Mouse (Mus musculus): ENCODE results near the gene Arrdc2. TPM values are rescaled to one million over a fixed set of nuclear protein-coding genes. Genes with fewer than 3 reads are reported as not detected.

Gene Arrdc2
- polyA plus RNA-seq, 1 experiment from 2014 or later = 4.3 TPM

DNA sequence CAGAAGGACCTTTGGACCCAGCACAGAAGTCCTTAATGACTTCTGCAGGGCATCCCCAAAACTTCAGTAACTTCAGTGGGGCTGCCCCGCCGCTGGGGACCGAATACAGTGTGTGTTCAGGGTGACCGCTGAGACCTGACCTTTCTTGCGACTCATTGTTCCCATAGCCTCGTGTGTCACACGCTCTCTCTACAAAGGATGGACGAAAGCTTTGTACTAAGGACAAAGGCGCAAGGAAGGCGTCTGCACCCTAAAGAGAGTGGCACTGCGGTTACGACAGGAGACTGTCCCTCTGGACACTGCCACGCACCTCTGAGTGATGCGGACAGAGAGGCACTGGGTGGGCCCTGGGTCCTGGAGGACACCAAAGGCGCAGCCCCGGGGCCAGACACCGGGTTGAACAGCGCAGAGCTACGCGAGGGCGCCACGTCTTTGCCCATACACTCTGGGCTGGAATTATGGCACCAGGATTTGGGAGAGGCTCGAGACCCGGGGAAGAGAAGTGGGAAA is 25.2 kb upstream of the Arrdc2 start:
- Histone ChIP-seq H3K36me3 (ENCODE audit: insufficient read depth) (peaks cover 14% of the 10 kb centered on the region; the same call in 1 of the 2 replicates), H3K9me3 (ENCODE audit: low read depth, low read length) (no peaks in the 10 kb centered on the region), H3K4me2 (peak overlapping the region; percentile 69), H3K27ac (ENCODE audit: low read depth) (peak overlapping the region; percentile 72; the same call in 1 of the 2 replicates), H3K27me3 (ENCODE audit: insufficient read depth, low read length) (peaks cover 37% of the 10 kb centered on the region), H3K9ac (peak overlapping the region; percentile 50), H3K4me1 (ENCODE audit: insufficient read depth) (peaks cover 20% of the 10 kb centered on the region), H3K4me3 (ENCODE audit: low read depth, low read length) (peak overlapping the region; percentile 55)
- DNase-seq = peak; percentile 46
- no peak for TF ChIP-seq CTCF (IDR thresholded peaks at IDR 0.05; ENCODE audit: low read depth)
- 3% methylated on average over 24 of the region's 24 CpGs for WGBS
- ATAC-seq (ENCODE audit: insufficient read depth) = peak; percentile 26; the same call in 1 of the 2 replicates

DNA sequence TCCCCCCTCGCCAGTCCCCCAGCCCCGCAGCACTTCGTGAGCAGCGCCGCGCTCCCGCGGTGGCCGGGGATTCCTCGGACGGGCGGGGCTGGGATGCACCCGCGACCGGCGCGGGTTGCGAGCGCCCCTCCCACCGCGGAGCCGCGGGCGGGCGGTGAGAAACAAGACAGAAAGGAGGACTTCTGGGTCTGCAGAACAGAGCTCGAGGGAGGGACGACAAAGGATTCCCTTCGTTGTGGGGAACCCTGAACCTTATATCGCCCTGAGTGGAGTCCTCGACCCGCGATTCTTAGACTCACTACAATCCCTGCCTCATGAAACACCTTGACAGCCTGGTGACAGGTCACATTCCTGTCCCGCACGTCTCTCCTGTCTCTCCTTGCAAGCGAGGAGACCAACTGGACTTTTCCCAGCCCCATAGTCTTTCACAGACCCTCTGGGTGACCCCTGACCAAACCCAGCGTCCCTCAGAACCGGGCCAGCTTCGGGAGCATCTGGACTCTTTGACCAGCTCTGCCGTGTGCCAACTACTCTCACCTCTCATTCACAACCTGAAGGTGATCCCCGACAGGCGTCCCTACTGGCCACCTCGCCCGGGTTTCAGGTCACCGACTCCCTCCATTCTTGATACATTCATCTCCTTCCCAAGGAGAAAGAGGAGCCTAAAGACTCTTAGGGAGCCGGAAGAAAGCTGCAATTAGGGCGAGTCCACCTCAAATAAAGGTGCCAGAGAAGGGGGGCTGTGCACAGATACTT is 24.6 kb upstream of the Arrdc2 start:
- DNase-seq = peak; percentile 41
- Histone ChIP-seq H3K4me3 (ENCODE audit: low read depth, low read length) (peak overlapping the region; percentile 55), H3K9ac (peak overlapping the region; percentile 50), H3K4me1 (ENCODE audit: insufficient read depth) (peaks cover 17% of the 10 kb centered on the region), H3K36me3 (ENCODE audit: insufficient read depth) (peaks cover 14% of the 10 kb centered on the region; the same call in 1 of the 2 replicates), H3K4me2 (peak overlapping the region; percentile 69), H3K9me3 (ENCODE audit: low read depth, low read length) (no peaks in the 10 kb centered on the region), H3K27me3 (ENCODE audit: insufficient read depth, low read length) (peaks cover 37% of the 10 kb centered on the region), H3K27ac (ENCODE audit: low read depth) (no peak overlapping the region)
- 2% methylated on average over 46 of the region's 46 CpGs for WGBS
- no peak for TF ChIP-seq CTCF (IDR thresholded peaks at IDR 0.05; ENCODE audit: low read depth)
- no peak for ATAC-seq (ENCODE audit: insufficient read depth)

DNA sequence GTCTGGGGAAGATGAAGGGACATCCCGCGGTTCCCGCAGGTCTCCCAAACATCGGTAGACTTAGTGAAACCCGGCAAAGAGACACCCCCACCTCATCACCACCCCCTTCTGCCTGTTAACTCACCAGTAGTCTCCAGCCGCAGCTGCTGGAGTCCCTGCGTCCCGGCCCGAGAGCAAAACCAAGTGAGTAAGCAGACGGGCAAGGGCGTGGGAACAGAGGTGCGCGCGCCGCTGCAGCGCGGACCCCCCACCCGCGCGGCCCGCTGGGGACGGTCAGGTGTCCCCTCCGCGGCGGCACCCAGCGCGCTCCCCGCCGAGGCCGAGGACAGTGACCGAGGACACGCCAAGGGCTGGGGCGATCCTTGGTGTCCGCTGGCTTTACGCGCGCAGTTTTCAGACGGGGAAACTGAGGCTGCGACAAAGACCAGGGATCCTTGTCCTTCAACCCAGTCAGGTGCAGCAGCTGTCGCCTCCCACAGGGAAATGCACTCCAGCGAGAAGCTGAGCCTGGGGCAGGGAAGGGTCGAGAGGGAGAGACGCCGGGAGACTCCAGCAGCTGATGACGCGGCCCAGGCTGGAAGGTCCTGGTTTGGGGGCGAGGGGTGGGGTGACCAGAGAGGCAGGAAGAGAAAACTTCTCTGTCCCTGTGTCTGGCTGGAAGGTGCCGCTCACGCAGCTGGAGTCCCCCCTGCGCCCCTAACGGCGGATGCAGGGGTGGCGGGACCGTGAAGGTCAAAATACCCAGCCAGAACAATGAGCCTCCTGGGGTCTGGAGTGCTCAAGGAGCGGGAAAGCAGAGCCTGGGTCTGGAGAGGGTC is 23.5 kb upstream of the Arrdc2 start, which contains the start of gene Kcnn1:
Gene Kcnn1, minus strand, starts transcription at position 435 of the 818 bp plus-strand sequence.
- H3K27me3 ChIP-seq (ENCODE audit: insufficient read depth, low read length) = peaks cover 37% of the 10 kb centered on the region
- ATAC-seq (ENCODE audit: insufficient read depth) = no peak
- H3K4me1 ChIP-seq (ENCODE audit: insufficient read depth) = peaks cover 15% of the 10 kb centered on the region
- H3K9ac ChIP-seq = peak within 1 kb of the TSS; percentile 50
- peak within 1 kb of the TSS; percentile 69 for H3K4me2 ChIP-seq
- H3K36me3 ChIP-seq (ENCODE audit: insufficient read depth) = peaks cover 6% of the 10 kb centered on the region; the same call in 1 of the 2 replicates
- peak; percentile 48 for DNase-seq
- WGBS = under 1% methylated on average over 54 of the region's 55 CpGs
- TF ChIP-seq CTCF (IDR thresholded peaks at IDR 0.05; ENCODE audit: low read depth) = peak; percentile 58
- peak within 1 kb of the TSS; percentile 55 for H3K4me3 ChIP-seq (ENCODE audit: low read depth, low read length)
- H3K27ac ChIP-seq (ENCODE audit: low read depth) = no peak within 1 kb of the TSS
- H3K9me3 ChIP-seq (ENCODE audit: low read depth, low read length) = no peaks in the 10 kb centered on the region

DNA sequence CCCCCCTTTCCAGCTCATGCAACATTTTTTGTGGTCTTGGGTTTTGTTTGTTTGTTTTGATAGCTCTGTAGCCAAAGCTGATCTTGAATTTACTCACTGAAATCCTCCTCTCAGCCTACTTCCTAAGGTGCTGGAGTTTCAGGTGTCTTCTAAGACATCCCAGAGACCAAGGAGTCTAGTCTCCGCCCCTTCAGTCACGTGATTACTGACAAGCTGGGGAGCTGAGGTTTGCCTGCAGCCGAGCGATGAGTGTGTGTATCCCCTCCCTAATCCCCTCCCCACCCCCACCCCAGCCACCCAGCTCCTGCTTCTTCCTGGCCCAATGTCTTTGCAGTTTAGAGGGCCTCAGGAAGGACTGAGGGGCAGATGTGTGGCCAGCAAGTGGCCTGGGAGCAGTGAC is 18.0 kb upstream of the Arrdc2 start:
- H3K36me3 ChIP-seq (ENCODE audit: insufficient read depth) = no peaks in the 10 kb centered on the region

DNA sequence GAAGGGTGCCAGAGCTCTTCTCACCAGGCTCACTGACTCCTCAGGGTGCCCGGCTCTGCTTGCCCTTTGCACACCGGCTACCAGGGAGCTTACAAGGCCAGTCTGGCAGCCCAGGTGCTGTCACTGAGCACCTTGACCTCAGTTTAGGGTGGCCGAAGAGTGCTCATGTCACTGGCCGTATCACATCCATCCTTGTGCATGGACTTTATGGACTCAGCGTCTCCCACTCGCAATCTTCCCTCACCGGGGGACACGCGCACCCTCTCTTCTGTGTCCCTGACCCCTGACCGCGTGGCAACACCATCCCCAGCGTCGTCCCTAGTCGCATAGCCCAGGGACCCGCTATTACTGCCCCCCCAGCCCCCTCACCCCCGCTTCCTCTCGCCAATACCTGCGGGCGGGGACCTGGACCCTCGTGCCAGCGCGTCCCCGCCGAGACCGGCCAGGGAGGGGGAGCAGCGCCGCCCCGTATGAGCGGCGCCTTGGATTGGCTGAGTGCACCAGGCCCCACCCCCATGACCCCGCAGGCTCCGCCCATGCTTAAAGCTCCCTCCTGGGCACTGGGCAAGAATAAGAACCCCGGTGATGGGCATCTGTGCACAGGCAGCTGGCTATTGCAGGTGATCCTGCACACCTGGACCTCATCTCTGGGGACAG is 17.1 kb upstream of the Arrdc2 start:
- TF ChIP-seq CTCF (IDR thresholded peaks at IDR 0.05; ENCODE audit: low read depth) = no peak
- H3K27ac ChIP-seq (ENCODE audit: low read depth) = no peak overlapping the region
- H3K4me3 ChIP-seq (ENCODE audit: low read depth, low read length) = peak overlapping the region; percentile 40
- peak overlapping the region; percentile 81 for H3K4me2 ChIP-seq
- peak overlapping the region; percentile 49 for H3K9ac ChIP-seq
- peak; percentile 82 for ATAC-seq (ENCODE audit: insufficient read depth)
- no peaks in the 10 kb centered on the region for H3K9me3 ChIP-seq (ENCODE audit: low read depth, low read length)
- DNase-seq = peak; percentile 77
- H3K4me1 ChIP-seq (ENCODE audit: insufficient read depth) = no peaks in the 10 kb centered on the region
- H3K27me3 ChIP-seq (ENCODE audit: insufficient read depth, low read length) = peaks cover 6% of the 10 kb centered on the region; the same call in 1 of the 2 replicates
- no peaks in the 10 kb centered on the region for H3K36me3 ChIP-seq (ENCODE audit: insufficient read depth)
- WGBS = 7% methylated on average over 31 of the region's 33 CpGs

More for the DNA sequence above, 18.0 kb upstream of the Arrdc2 start:
- ATAC-seq (ENCODE audit: insufficient read depth) = no peak
- Histone ChIP-seq H3K9ac (no peak overlapping the region), H3K4me2 (no peak overlapping the region; the same call in 1 of the 2 replicates), H3K4me1 (ENCODE audit: insufficient read depth) (no peaks in the 10 kb centered on the region), H3K9me3 (ENCODE audit: low read depth, low read length) (no peaks in the 10 kb centered on the region), H3K4me3 (ENCODE audit: low read depth, low read length) (peak overlapping the region; percentile 40; the same call in 1 of the 2 replicates), H3K27me3 (ENCODE audit: insufficient read depth, low read length) (peaks cover 14% of the 10 kb centered on the region), H3K27ac (ENCODE audit: low read depth) (no peak overlapping the region)
- peak; percentile 40 for DNase-seq
- WGBS = 13% methylated on average over 4 of the region's 4 CpGs
- no peak for TF ChIP-seq CTCF (IDR thresholded peaks at IDR 0.05; ENCODE audit: low read depth)

DNA sequence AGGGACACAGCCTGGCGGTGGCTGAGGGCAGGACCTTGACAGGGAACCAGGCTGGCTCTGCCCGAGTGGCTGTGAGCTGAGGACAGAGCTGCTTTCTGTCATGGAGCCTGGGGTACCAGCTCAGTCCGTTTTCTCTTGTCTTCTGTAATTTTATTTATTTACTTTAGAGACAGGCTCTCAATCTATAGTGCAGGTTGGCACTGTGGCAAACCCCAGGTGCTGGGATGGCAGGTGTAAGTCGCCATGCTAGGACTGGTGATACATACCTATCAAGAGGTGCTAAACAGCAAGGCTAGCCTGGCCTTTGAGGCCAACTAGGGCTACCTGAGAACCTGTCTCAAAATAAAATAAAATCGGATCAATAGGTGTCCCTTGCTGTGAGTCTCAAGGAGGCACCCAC is 16.5 kb upstream of the Arrdc2 start:
- Histone ChIP-seq H3K4me1 (ENCODE audit: insufficient read depth) (no peaks in the 10 kb centered on the region), H3K27me3 (ENCODE audit: insufficient read depth, low read length) (no peaks in the 10 kb centered on the region; the same call in 1 of the 2 replicates), H3K9ac (no peak overlapping the region), H3K27ac (ENCODE audit: low read depth) (no peak overlapping the region), H3K4me3 (ENCODE audit: low read depth, low read length) (no peak overlapping the region), H3K4me2 (no peak overlapping the region; the same call in 1 of the 2 replicates), H3K36me3 (ENCODE audit: insufficient read depth) (no peaks in the 10 kb centered on the region), H3K9me3 (ENCODE audit: low read depth, low read length) (no peaks in the 10 kb centered on the region)
- TF ChIP-seq CTCF (IDR thresholded peaks at IDR 0.05; ENCODE audit: low read depth) = no peak
- DNase-seq (no peak), ATAC-seq (ENCODE audit: insufficient read depth) (peak; percentile 3; the same call in 1 of the 2 replicates)
- 54% methylated on average over 5 of the region's 5 CpGs for WGBS
